ENCODE assay signal across 10 mouse cellular contexts in the genomic region with DNA sequence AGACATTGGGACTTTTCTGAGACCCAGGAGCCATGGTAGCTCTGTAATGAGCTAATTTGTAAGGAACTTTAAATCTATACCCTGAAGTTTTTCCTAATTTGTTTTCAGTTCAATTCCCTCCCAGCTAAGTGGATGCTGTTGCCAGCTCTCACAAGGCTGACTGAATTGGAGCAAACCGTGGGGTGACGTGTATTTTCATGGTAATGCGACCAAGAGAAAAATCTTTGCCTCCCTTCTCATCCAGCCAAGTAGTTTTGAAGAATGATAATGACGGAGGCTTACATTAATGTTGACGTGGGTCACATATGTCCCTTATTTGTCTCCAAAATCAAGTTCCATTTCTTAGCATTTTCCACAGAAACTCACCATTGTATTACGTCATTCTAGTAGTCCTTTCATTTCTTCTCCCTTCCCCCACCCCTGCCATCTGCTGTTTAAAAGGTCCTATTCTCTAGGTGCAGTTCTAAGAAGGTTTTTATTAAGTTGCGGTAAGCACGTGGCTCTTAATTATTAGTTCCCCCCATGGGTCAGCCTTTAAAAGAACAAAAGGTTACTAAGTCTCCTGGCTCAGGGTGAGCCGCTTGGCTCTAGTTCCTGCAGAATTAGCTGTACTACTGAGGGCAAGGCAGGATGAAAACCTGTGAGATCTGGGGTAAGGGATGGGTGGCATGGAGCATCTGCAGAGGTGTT. TPM values are rescaled to one million over a fixed set of nuclear protein-coding genes. Genes with fewer than 3 reads are reported as not detected.
DNase-seq lines count a peak whose midpoint lies in the region; ATAC-seq and TF ChIP-seq lines count a peak whose summit lies in the region.
"Had no signal": no experiment of that assay in that cellular context is flagged by ENCODE, and none has a peak within 500 bp of the region (broad histone marks: within the 10 kb centered on the region; RNA-seq: fewer than 3 reads in every experiment).

No protein-coding gene starts in this region.

- intact Hi-C loops in gastrocnemius, adult 2 months (cut with DNase I), result no loop called here

- 18% methylated on average over 9 of the region's 9 CpGs for WGBS in hindbrain, embryonic 12.5 days
- 27% methylated on average over 9 of the region's 9 CpGs for WGBS in midbrain, embryonic 10.5 days

- H3K9ac ChIP-seq in hindbrain, embryonic 12.5 days, result no peak overlapping the region
- H3K9ac ChIP-seq: limb, embryonic 15.5 days had no signal

- TF ChIP-seq CTCF in gastrocnemius, adult 2 months (IDR thresholded peaks at IDR 0.05), result no peak

- peak; percentile 53 for ATAC-seq in hindbrain, embryonic 12.5 days (ENCODE audit: low FRiP score)

- no peaks in the 10 kb centered on the region for H3K9me3 ChIP-seq in hindbrain, embryonic 12.5 days (replicated peaks)
- H3K9me3 ChIP-seq in midbrain, embryonic 10.5 days (replicated peaks), result no peaks in the 10 kb centered on the region; the same call in 1 of the 2 replicates
- H3K9me3 ChIP-seq: limb, embryonic 15.5 days had no signal

- no peak overlapping the region for H3K27ac ChIP-seq in hindbrain, embryonic 12.5 days
- peak overlapping the region; percentile 84 for H3K27ac ChIP-seq in midbrain, embryonic 10.5 days (replicated peaks)
- H3K27ac ChIP-seq in gastrocnemius, adult 2 months, result no peak overlapping the region
- H3K27ac ChIP-seq: limb, embryonic 15.5 days had no signal

- H3K27me3 ChIP-seq in hindbrain, embryonic 12.5 days, result no peaks in the 10 kb centered on the region
- no peaks in the 10 kb centered on the region for H3K27me3 ChIP-seq in midbrain, embryonic 10.5 days (ENCODE audit: low read depth, poor library complexity, severe bottlenecking)
- H3K27me3 ChIP-seq: limb, embryonic 15.5 days had no signal

- peaks cover 26% of the 10 kb centered on the region for H3K4me1 ChIP-seq in hindbrain, embryonic 12.5 days
- H3K4me1 ChIP-seq in midbrain, embryonic 10.5 days, result peaks cover 37% of the 10 kb centered on the region

- no peak overlapping the region for H3K4me3 ChIP-seq in hindbrain, embryonic 12.5 days
- H3K4me3 ChIP-seq in midbrain, embryonic 10.5 days, result peak overlapping the region; percentile 38
- no peak overlapping the region for H3K4me3 ChIP-seq in gastrocnemius, adult 2 months
- H3K4me3 ChIP-seq: limb, embryonic 15.5 days had no signal

- peak overlapping the region; percentile 24 for H3K4me2 ChIP-seq in hindbrain, embryonic 12.5 days (replicated peaks)
- H3K4me2 ChIP-seq: limb, embryonic 15.5 days had no signal

- no peaks in the 10 kb centered on the region for H3K36me3 ChIP-seq in hindbrain, embryonic 12.5 days
- H3K36me3 ChIP-seq in midbrain, embryonic 10.5 days, result peaks cover 10% of the 10 kb centered on the region; the same call in 1 of the 2 replicates
- H3K36me3 ChIP-seq: limb, embryonic 15.5 days had no signal

- DNase-seq in brain, adult 2 months (ENCODE audit: low read depth, low spot score), result peak; percentile 20
- DNase-seq in embryo, embryonic 11 days, result peak; percentile 60
- peak; percentile 44 for DNase-seq in midbrain, embryonic 10.5 days (ENCODE audit: low spot score)
- DNase-seq in adrenal gland, postnatal 25 days, result no peak
- DNase-seq in thymus, postnatal 10 days (ENCODE audit: low spot score in 2 of 2), result no peak
- DNase-seq in spleen, postnatal 14 days (ENCODE audit: low spot score in 2 of 2), result no peak
- DNase-seq in gastrocnemius, adult 2 months, result no peak
- DNase-seq: adrenal gland, postnatal 36 days had no signal

RNA-seq across cellular contexts. Expression of gene Syne2, which starts 55.8 kb away (rescaled TPM):
- 92.8 and 97.9 TPM in 2 replicates for polyA plus RNA-seq in hindbrain, embryonic 12.5 days (2016; fragmentation: Nextera tagmentation; extraction: Ambion mirVana)
- polyA plus RNA-seq in midbrain, embryonic 10.5 days (2016; fragmentation: Nextera tagmentation; extraction: Ambion mirVana), result 91.9 and 93.1 TPM in 2 replicates
- 47.9 and 67.7 TPM in 2 replicates for total RNA-seq in adrenal gland, postnatal 25 days (2021)
- 10 to 100 TPM; 15.0 to 15.5 TPM for total RNA-seq in gastrocnemius, adult 2 months (2021)

Comparison
In these comparisons a context has a peak if more than half of its experiments do, and no peak if none do; other contexts are left out.
1. DNase-seq: peak in brain, adult 2 months (single experiment), embryo, embryonic 11 days (single experiment) and midbrain, embryonic 10.5 days (single experiment); none in adrenal gland, postnatal 25 days (single experiment), thymus, postnatal 10 days (0 of 2), spleen, postnatal 14 days (0 of 2) and gastrocnemius, adult 2 months (single experiment).